Mouse (Mus musculus) myocyte (in vitro differentiated cells): ENCODE measurements at regions not wholly inside any gene's neighbourhood (a gene's known extent, or its start where the extent isn't known, plus 50 kb on each side); places are given as distances from the start of the nearest gene placed in this dataset.

Source experiments
- E2F4 ChIP-seq: IDR thresholded peaks from one replicate; pipeline ENCODE4 v1.6.1; 2011; ENCODE audit warnings: mild to moderate bottlenecking, control low read depth, moderate library complexity; ENCODE audit not compliant: insufficient read depth
- MAX ChIP-seq: IDR thresholded peaks from one replicate; pipeline ENCODE4 v1.6.1; 2011; ENCODE audit warnings: low read depth, mild to moderate bottlenecking, control low read depth
- MYOD1 ChIP-seq, 3 experiments: IDR thresholded peaks; one replicate each; pipeline ENCODE4 v1.6.1; 2011; ENCODE audit warnings: control low read depth in 2 of 3, low read depth in 2 of 3, mild to moderate bottlenecking in 2 of 3, moderate library complexity in 1 of 3; ENCODE audit not compliant: insufficient read length in 2 of 3, control insufficient read depth in 1 of 3
- POLR2A ChIP-seq: IDR thresholded peaks from one replicate; pipeline ENCODE4 v1.6.1; 2011; ENCODE audit warnings: low read depth, mild to moderate bottlenecking, control low read depth, moderate library complexity; ENCODE audit not compliant: insufficient read length
- REST ChIP-seq: IDR thresholded peaks from one replicate; pipeline ENCODE4 v1.6.1; 2011; ENCODE audit warnings: mild to moderate bottlenecking, control low read depth, moderate library complexity; ENCODE audit not compliant: insufficient read depth, insufficient read length
- USF1 ChIP-seq: IDR thresholded peaks from one replicate; pipeline ENCODE4 v1.6.1; 2011; ENCODE audit warnings: low read depth, mild to moderate bottlenecking, control low read depth, moderate library complexity

GRCm38 (mm10) chr5:51229806-51230205 is 337.7 kb downstream of the Ppargc1a start:
- TF ChIP-seq MAX (no peak), POLR2A (no peak), USF1 (no peak), MYOD1 (IDR thresholded peaks at IDR 0.05; ENCODE audit: control insufficient read depth in 1 of 3, insufficient read length in 2 of 3, low read depth in 2 of 3) (no peak), REST (no peak), E2F4 (no peak)
